Mouse (Mus musculus) liver, postnatal 0 days (tissue): ENCODE results near the gene Dscam.

Source experiments
- CTCF ChIP-seq: sonication (generic); IDR thresholded peaks from 2 replicates; pipeline ENCODE4 v1.5.1; 2016; ENCODE audit warnings: antibody characterized with exemption, low read depth
- EP300 ChIP-seq: IDR thresholded peaks from 2 replicates; pipeline ENCODE4 v1.6.1; 2016; ENCODE audit warnings: antibody characterized with exemption, low read depth, mild to moderate bottlenecking

GRCm38 (mm10) chr16:96855060-96855459 lies 315.5 kb downstream of the Dscam start:
- TF ChIP-seq CTCF (no peak), EP300 (no peak)
